9 mouse cellular contexts compared by ENCODE assay signal in genomic region chr11:6068181-6068957, GRCm38 (mm10). TPM values are rescaled to one million over a fixed set of nuclear protein-coding genes. Genes with fewer than 3 reads are reported as not detected.
DNase-seq lines count a peak whose midpoint lies in the region; ATAC-seq lines count a peak whose summit lies in the region.
"Had no signal": no experiment of that assay in that cellular context is flagged by ENCODE, and none has a peak within 500 bp of the region (broad histone marks: within the 10 kb centered on the region; RNA-seq: fewer than 3 reads in every experiment).

No protein-coding gene starts in this region.

- 0 out of 2 replicates have a peak, but pooled peaks have one; percentile 17 for ATAC-seq in hindbrain, embryonic 13.5 days (ENCODE audit: low FRiP score)
- no peak for ATAC-seq in neural tube, embryonic 11.5 days (ENCODE audit: insufficient read depth, low FRiP score, low TSS enrichment)

- H3K4me1 ChIP-seq in hindbrain, embryonic 13.5 days (replicated peaks), result peaks cover 33% of the 10 kb centered on the region
- 0 out of 2 replicates have a peak, but pooled peaks cover 4% of the 10 kb centered on the region for H3K4me1 ChIP-seq in neural tube, embryonic 11.5 days (ENCODE audit: control insufficient read depth, insufficient read depth, low read length)

- DNase-seq in left cerebral cortex, adult 9 months (ENCODE audit: low spot score in 2 of 2), result peak; percentile 53 to 79
- no peak for DNase-seq in left cerebral cortex, adult 18-20 months (ENCODE audit: low spot score in 2 of 2)
- peak; percentile 59 for DNase-seq in embryo, embryonic 11 days
- DNase-seq in neural tube, embryonic 11.5 days (ENCODE audit: low spot score), result no peak
- DNase-seq in urinary bladder, postnatal 25 days (ENCODE audit: low spot score), result no peak
- DNase-seq in lung, postnatal 14 days, result no peak
- no peak for DNase-seq in gastrocnemius, postnatal 14 days
- DNase-seq: liver, embryonic 13.5 days had no signal

- H3K9me3 ChIP-seq in hindbrain, embryonic 13.5 days, result no peaks in the 10 kb centered on the region
- H3K9me3 ChIP-seq in neural tube, embryonic 11.5 days (ENCODE audit: control insufficient read depth, low read length), result no peaks in the 10 kb centered on the region
- H3K9me3 ChIP-seq: liver, embryonic 13.5 days had no signal

- peak overlapping the region; percentile 57 for H3K9ac ChIP-seq in hindbrain, embryonic 13.5 days
- no peak overlapping the region for H3K9ac ChIP-seq in neural tube, embryonic 11.5 days (ENCODE audit: low read length)
- H3K9ac ChIP-seq: liver, embryonic 13.5 days had no signal

- 0 out of 2 replicates have a peak overlapping the region, but pooled peaks have one; percentile 42 for H3K27ac ChIP-seq in hindbrain, embryonic 13.5 days
- no peak overlapping the region for H3K27ac ChIP-seq in neural tube, embryonic 11.5 days (ENCODE audit: low read depth, low read length)
- H3K27ac ChIP-seq: liver, embryonic 13.5 days had no signal

- no peaks in the 10 kb centered on the region for H3K36me3 ChIP-seq in hindbrain, embryonic 13.5 days
- no peaks in the 10 kb centered on the region for H3K36me3 ChIP-seq in neural tube, embryonic 11.5 days (ENCODE audit: control insufficient read depth, insufficient read depth, low read length)
- H3K36me3 ChIP-seq: liver, embryonic 13.5 days had no signal

- 5% methylated on average over 18 of the region's 19 CpGs for WGBS in hindbrain, embryonic 13.5 days
- 11% methylated on average over 18 of the region's 19 CpGs for WGBS in neural tube, embryonic 11.5 days

- peaks cover 78% of the 10 kb centered on the region for H3K27me3 ChIP-seq in hindbrain, embryonic 13.5 days
- peaks cover 60% of the 10 kb centered on the region for H3K27me3 ChIP-seq in neural tube, embryonic 11.5 days (ENCODE audit: control insufficient read depth, insufficient read depth, low read length)

- peak overlapping the region; percentile 48 for H3K4me2 ChIP-seq in hindbrain, embryonic 13.5 days
- H3K4me2 ChIP-seq in neural tube, embryonic 11.5 days (ENCODE audit: low read depth), result 0 out of 2 replicates have a peak overlapping the region, but pooled peaks have one; percentile 19
- H3K4me2 ChIP-seq: liver, embryonic 13.5 days had no signal

- intact Hi-C loops in gastrocnemius, postnatal 14 days (cut with DNase I; ENCODE audit: low total_unique reads), result no loop called here

- H3K4me3 ChIP-seq in hindbrain, embryonic 13.5 days, result peak overlapping the region; percentile 28
- no peak overlapping the region for H3K4me3 ChIP-seq in neural tube, embryonic 11.5 days (ENCODE audit: low read depth, low read length)
- H3K4me3 ChIP-seq: liver, embryonic 13.5 days had no signal

RNA-seq across cellular contexts. Expression of gene Camk2b, which starts 2.2 kb away (rescaled TPM):
- total RNA-seq in left cerebral cortex, adult 18-20 months (2021), result 100 to 1,000 TPM; 618 to 648 TPM
- 63.1 and 65.8 TPM in 2 replicates for polyA plus RNA-seq in hindbrain, embryonic 13.5 days (2015; fragmentation: Nextera tagmentation; extraction: Ambion mirVana)
- 5.9 and 6.5 TPM in 2 replicates for polyA plus RNA-seq in neural tube, embryonic 11.5 days (2014; fragmentation: Nextera tagmentation; extraction: Ambion mirVana)
- 100 to 1,000 TPM; 169 to 170 TPM for total RNA-seq in gastrocnemius, postnatal 14 days (2021)

Comparison
In these comparisons a context has a peak if more than half of its experiments do, and no peak if none do; other contexts are left out.
1. DNase-seq: peak in left cerebral cortex, adult 9 months (2 of 2) and embryo, embryonic 11 days (single experiment); none in left cerebral cortex, adult 18-20 months (0 of 2), neural tube, embryonic 11.5 days (single experiment), urinary bladder, postnatal 25 days (single experiment), lung, postnatal 14 days (single experiment) and gastrocnemius, postnatal 14 days (single experiment).